Mouse (Mus musculus) telencephalon, adult 2 months (tissue): ENCODE measurements around the gene Lepr.
A peak's percentile ranks its signal among the peaks of the same experiment; 100 is the strongest.
"Not testable (repeated sequence)": the region's sequence is repeated elsewhere in the genome, so short reads cannot be mapped to it uniquely, and the experiment has no call there.

Experiments
- DNase-seq: peaks from one replicate; pipeline ENCODE4 v3.0.0-alpha.2; 2011; ENCODE audit warnings: low read depth, low spot score

The Lepr gene

DNA sequence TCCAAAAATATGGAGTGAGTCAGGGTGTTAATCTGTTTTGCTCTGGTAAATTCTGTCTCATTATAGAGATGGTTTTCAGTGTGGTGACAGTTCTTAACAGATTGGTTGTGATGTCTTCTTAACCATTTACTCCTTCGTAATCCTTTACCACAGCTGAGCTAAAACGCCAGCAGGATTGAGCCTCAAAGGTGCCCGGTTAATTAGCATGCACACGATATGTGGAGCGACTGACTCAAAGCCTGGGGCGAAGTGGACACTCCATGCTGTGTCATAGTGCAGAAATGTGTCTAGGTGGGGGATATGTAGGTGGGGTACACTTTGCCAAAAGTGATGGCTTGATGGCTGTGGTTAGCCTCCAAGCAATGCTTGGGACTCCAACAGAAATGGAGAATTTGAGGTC, 1.4 kb upstream of the Lepr start:
- no peak for DNase-seq

DNA sequence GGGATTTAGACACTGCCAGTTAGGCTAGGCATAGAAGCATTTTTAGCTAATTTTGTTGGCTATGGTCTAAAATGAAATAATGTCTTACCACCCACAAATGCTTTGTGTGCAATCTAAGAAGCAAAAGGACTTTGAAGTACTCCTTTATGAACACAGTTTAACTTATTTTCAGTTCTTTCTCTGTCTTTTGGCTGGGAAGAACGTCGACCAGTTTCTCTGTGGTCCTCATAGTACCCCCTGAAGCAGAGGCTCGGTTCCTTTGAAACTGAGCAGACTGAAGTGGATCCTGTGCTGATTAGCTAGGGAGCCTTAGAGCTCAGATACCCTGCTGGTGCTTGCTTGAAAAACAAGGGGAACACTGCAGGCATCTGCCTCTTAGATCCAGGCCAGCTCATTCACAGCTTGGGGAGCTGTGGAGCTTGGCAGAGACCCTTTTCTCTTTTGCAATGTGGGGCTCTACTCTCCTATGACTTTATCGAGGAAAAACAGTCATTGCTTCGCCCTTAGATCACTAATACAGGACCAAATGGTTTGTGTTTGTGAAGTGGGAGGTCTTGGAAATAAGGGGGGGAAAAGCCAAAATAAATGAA, 1.9 kb downstream of the Lepr start:
- peak; percentile 16 for DNase-seq

- DNase-seq = no peak
Measured at GRCm38 (mm10) chr4:101721705-101722104, 4.5 kb downstream of the Lepr start.

- no peak for DNase-seq
Measured at GRCm38 (mm10) chr4:101741973-101742372, 24.8 kb downstream of the Lepr start.

DNA sequence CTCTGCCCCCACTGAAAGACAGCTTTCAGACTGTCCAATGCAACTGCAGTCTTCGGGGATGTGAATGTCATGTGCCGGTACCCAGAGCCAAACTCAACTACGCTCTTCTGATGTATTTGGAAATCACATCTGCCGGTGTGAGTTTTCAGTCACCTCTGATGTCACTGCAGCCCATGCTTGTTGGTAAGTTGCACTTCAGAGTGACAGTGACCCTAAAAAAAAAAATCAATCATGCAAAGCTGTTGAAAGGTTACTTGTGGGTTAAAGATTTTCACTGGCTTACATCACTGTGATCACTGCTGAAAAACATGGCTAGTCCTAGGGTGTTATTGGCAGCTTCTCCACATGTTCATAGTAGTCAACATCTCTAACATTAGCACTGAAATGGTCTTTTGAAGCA, 28.3 kb downstream of the Lepr start:
- no peak for DNase-seq

GRCm38 (mm10) chr4:101760490-101760889, 43.3 kb downstream of the Lepr start:
- DNase-seq = no peak

DNA sequence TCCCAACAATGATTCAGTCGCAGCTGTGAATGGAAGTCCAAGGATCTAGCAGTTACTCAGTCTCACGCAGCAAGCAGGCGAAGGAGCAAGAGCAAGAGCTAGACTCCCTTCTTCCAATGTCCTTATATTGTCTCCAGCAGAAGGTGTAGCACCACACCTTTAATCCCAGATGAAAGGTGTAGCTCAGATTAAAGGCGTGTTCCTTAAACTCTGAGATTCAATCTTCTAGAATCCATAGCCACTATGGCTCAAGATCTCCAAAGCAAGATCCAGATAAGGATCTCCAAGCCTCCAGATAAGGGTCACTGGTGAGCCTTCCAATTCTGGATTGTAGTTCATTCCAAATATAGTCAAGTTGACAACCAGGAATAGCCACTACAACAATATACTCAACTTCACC, 126.7 kb downstream of the Lepr start, which contains the start of gene B020004J07Rik:
B020004J07Rik (minus strand) TSS at position 101 of the 400 bp plus-strand sequence.
- not testable (repeated sequence) for DNase-seq

DNA sequence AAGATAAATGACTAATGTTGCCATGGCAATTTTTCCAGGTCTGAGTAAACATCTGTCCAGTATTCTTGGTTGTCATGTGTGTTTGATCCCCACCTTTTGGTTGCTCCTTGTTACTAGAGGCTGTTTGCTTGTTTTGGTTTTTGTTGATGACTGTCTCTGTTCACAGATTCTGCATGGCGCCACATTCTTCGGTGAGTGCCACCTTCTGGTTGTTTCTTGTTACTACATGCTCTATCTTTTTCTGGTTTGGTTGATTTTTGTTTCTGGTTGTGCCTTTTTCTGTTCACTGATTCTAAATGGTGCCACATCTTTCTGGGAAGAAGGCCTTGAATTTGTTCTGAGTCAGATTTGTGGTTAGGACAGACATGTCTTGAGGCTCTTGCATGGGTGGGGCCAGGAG, 133.7 kb downstream of the Lepr start:
- no peak for DNase-seq

- DNase-seq = peak; percentile 55
Measured at GRCm38 (mm10) chr4:101860873-101861272, 143.7 kb downstream of the Lepr start.

- no peak for DNase-seq
Measured at GRCm38 (mm10) chr4:101862289-101862688, 145.1 kb downstream of the Lepr start.
